Mouse (Mus musculus) E14TG2a.4 (cell line): ENCODE results near the gene Camkmt.

Experiments used
- H3K27me3 ChIP-seq: 2 replicates; pipeline ENCODE4 v1.6.1; 2014; ENCODE audit warnings: low read length, control low read depth; ENCODE audit not compliant: insufficient read depth
- H3K36me3 ChIP-seq: 2 replicates; pipeline ENCODE4 v1.6.1; 2014; ENCODE audit warnings: low read length, control low read depth; ENCODE audit not compliant: insufficient read depth
- H3K4me1 ChIP-seq: replicated peaks from 2 replicates; pipeline ENCODE4 v1.6.1; 2014; ENCODE audit warnings: low read depth, low read length, control low read depth
- H3K4me3 ChIP-seq: replicated peaks from 2 replicates; pipeline ENCODE4 v1.5.1; 2014; ENCODE audit warnings: mild to moderate bottlenecking, low read length
- H3K9me3 ChIP-seq: 2 replicates; pipeline ENCODE4 v1.6.1; 2014; ENCODE audit warnings: low read length, control low read depth
- CTCF ChIP-seq: conservative IDR thresholded peaks from 2 replicates; pipeline ENCODE4 v1.5.1; 2014; ENCODE audit warnings: low read length
- NANOG ChIP-seq: IDR thresholded peaks from 2 replicates; pipeline ENCODE4 v1.6.1; 2014; ENCODE audit warnings: borderline replicate concordance, low read length, mixed read lengths
- POU5F1 ChIP-seq: IDR thresholded peaks from 2 replicates; pipeline ENCODE4 v1.6.1; 2014; ENCODE audit warnings: low read length, borderline replicate concordance

Camkmt gene

DNA sequence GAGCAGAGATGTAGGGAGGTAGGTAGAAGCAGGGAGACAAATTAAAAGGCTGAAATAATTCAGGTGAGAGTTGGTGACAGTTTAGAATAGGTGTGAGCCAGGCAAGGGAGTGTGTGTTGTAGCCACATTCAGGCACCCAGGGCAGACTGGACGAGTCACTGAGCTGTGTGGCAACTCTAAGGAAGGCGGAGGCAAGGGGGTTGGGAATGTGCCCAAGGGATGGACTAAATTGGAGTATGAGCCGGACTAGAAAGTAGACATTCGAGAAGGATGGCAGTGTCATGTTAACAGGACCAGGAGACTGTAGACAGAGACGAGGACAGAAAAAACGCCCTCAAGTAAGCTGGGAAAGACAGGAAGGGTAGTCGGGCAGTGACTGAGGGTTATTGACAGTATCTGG is 338.5 kb downstream of the Camkmt start:
- Histone ChIP-seq H3K9me3 (no peaks in the 10 kb centered on the region), H3K36me3 (no peaks in the 10 kb centered on the region), H3K27me3 (no peaks in the 10 kb centered on the region), H3K4me1 (0 out of 2 replicates have a peak, but pooled peaks cover 3% of the 10 kb centered on the region), H3K4me3 (no peak overlapping the region)
- no peak for TF ChIP-seq POU5F1
- no peak for TF ChIP-seq CTCF
- TF ChIP-seq NANOG: no peak

DNA sequence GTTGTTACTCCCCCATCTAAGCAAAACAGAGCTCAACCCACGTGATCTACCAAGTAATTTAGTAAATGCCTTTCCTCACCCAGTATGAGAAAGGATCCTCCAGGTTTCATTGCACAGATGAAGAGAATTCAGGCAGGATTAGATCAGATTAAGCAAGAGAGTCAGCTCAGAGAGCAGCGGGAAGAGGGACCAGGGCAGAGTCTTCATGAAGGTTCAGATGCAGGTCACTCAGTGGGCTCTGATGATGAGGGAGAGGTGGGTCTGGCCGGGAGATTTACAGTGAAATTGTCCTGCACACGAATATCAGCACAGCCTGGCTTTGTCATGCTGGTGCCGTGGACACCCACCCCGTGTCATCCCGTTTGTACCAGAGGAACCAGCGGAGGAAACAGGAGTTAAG is 342.6 kb downstream of the Camkmt start:
- Histone ChIP-seq H3K4me3 (no peak overlapping the region), H3K4me1 (0 out of 2 replicates have a peak, but pooled peaks cover 6% of the 10 kb centered on the region), H3K9me3 (no peaks in the 10 kb centered on the region), H3K36me3 (no peaks in the 10 kb centered on the region), H3K27me3 (no peaks in the 10 kb centered on the region)
- TF ChIP-seq POU5F1 (no peak), CTCF (no peak), NANOG (no peak)

DNA sequence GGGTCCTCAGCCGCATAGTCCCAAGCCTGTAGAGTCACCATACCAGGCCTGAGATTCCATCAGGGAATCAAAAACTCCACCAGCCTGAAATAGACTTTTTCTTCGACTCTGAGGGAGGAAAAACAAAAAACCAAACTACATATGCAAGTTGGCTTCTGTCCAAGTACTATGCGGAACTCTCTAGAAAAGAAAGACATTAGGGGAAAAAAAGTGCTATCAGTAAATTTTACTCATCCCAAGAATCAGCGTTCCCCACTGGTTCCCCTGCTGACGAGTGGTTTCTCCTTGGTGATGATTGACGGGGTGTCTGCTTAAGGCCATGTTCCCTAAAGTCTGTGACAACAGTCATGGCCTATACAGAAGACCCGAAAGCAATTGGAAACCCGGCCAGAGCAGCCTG is 352.7 kb downstream of the Camkmt start:
- no peaks in the 10 kb centered on the region for H3K9me3 ChIP-seq
- H3K27me3 ChIP-seq: peaks cover 3% of the 10 kb centered on the region
- no peaks in the 10 kb centered on the region for H3K36me3 ChIP-seq
- H3K4me3 ChIP-seq: no peak overlapping the region
- TF ChIP-seq NANOG: no peak
- no peak for TF ChIP-seq CTCF
- no peak for TF ChIP-seq POU5F1
- 0 out of 2 replicates have a peak, but pooled peaks cover 5% of the 10 kb centered on the region for H3K4me1 ChIP-seq

DNA sequence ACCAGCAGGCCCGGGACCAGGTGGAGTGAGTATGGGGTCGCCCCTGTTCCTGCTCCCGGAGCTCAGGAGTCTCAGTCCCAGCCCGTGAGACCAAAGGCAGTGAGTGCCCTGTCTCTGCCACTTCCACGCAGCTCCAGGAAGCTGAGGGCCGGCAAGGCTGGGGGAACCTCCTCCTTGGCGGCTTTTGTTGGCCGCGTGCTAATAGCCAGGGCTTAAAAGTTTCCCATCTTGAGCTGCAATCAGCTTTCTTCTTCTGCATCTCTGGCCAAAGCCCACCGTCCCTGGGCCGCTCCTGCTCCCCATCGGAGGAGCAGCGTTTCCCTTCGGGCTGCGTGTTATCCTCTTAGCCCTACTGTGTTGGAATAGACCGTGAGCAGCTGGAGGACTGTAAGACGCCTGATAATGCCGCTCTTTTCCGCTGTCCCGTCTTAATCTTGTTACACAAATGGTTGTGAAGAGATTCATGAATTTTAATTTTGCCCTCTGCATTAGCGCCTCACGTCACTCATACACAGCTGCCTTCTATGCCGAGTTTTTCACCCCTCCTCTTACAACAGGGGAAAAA is 364.1 kb downstream of the Camkmt start:
- Histone ChIP-seq H3K4me1 (peaks cover 17% of the 10 kb centered on the region), H3K36me3 (no peaks in the 10 kb centered on the region), H3K27me3 (peaks cover 48% of the 10 kb centered on the region), H3K9me3 (no peaks in the 10 kb centered on the region), H3K4me3 (peak overlapping the region; percentile 60)
- TF ChIP-seq CTCF (no peak), POU5F1 (no peak), NANOG (no peak)

DNA sequence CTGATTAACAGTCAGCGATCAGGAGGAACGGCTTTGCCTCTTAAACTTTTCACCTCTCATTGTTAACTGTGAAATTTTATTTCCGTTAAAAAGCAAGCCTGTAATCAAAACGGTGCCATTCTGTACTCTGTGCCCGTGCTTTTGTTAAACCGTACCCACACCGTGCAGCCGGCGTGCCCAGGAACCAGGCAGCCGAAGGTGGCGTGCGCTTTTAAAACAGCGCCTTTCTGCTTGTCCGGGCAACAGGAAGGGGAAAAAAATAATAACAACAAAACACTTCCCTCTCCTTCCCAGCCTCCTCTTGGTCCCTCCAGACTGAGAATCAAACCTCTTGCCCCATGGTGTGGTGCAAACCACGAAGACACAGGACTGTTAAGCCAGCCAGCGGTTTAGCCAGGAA is 364.7 kb downstream of the Camkmt start:
- H3K4me3 ChIP-seq: no peak overlapping the region
- TF ChIP-seq NANOG: no peak
- no peak for TF ChIP-seq POU5F1
- no peak for TF ChIP-seq CTCF
- peaks cover 17% of the 10 kb centered on the region for H3K4me1 ChIP-seq
- H3K27me3 ChIP-seq: peaks cover 54% of the 10 kb centered on the region
- H3K9me3 ChIP-seq: no peaks in the 10 kb centered on the region
- H3K36me3 ChIP-seq: no peaks in the 10 kb centered on the region

DNA sequence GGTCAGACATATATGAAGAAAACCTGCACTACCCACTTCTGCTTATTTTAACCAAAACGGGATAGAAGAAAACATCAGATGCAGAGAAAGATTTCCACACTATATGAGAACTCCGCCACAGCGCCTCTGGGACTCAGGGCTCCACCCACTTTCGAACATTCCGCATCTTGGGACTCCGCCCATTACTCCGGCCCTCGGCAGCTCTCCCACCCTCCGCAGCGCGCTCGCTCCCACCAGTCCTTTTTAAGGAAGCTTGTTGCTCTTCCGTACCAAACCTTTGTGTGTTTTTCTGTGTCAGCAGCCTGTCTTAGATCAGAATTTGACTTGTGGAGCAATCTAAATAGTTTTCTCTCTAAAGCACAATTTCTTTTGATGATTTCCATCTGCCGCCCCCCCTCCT is 367.7 kb downstream of the Camkmt start:
- H3K9me3 ChIP-seq: no peaks in the 10 kb centered on the region
- peaks cover 57% of the 10 kb centered on the region for H3K27me3 ChIP-seq
- peaks cover 17% of the 10 kb centered on the region for H3K4me1 ChIP-seq
- H3K36me3 ChIP-seq: no peaks in the 10 kb centered on the region
- no peak for TF ChIP-seq CTCF
- no peak for TF ChIP-seq POU5F1
- TF ChIP-seq NANOG: no peak
- H3K4me3 ChIP-seq: no peak overlapping the region

DNA sequence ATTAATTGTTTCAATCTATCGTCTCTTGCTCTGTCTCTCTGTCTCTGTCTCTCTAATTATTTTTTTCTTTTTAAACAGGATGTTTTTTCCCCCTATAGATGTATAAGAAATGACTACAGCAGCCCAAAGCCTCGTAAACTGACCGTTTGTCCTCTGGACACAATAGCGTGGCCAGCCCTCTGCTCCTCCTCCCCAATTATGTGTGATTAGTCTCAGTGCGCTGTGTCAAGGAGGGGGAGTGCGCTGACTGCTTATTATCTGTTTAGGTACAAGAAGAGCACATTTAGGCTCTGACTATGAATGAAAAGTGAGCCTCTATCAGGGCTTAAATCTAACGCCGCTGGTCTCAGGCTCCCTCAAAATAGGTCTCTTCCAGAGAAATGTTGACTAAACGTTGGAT is 368.2 kb downstream of the Camkmt start:
- Histone ChIP-seq H3K27me3 (peaks cover 57% of the 10 kb centered on the region), H3K9me3 (no peaks in the 10 kb centered on the region), H3K4me3 (no peak overlapping the region), H3K36me3 (no peaks in the 10 kb centered on the region), H3K4me1 (peaks cover 17% of the 10 kb centered on the region)
- TF ChIP-seq CTCF: no peak
- TF ChIP-seq NANOG: no peak
- TF ChIP-seq POU5F1: no peak

DNA sequence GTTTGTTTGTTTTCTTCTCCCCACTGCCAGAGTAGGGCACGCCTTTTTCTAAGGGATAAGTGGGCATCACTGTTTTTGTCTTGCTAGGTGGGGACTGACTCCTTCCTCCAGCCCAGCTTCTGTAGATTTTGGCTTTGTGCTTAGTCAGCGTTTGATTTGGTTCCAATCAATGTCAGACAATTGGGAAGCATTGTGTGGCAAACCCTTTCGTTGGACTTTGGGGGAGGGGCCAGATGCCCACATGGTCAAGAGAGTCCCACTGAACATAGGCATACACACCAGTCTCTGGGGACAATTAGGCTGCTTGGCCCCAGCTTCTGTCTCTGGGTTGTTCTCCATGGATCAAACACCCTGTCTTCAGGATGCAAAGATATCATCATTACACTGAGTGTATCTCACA is 371.2 kb downstream of the Camkmt start:
- Histone ChIP-seq H3K36me3 (no peaks in the 10 kb centered on the region), H3K9me3 (no peaks in the 10 kb centered on the region), H3K4me3 (no peak overlapping the region), H3K4me1 (peaks cover 25% of the 10 kb centered on the region), H3K27me3 (peaks cover 58% of the 10 kb centered on the region)
- no peak for TF ChIP-seq CTCF
- no peak for TF ChIP-seq NANOG
- TF ChIP-seq POU5F1: no peak

DNA sequence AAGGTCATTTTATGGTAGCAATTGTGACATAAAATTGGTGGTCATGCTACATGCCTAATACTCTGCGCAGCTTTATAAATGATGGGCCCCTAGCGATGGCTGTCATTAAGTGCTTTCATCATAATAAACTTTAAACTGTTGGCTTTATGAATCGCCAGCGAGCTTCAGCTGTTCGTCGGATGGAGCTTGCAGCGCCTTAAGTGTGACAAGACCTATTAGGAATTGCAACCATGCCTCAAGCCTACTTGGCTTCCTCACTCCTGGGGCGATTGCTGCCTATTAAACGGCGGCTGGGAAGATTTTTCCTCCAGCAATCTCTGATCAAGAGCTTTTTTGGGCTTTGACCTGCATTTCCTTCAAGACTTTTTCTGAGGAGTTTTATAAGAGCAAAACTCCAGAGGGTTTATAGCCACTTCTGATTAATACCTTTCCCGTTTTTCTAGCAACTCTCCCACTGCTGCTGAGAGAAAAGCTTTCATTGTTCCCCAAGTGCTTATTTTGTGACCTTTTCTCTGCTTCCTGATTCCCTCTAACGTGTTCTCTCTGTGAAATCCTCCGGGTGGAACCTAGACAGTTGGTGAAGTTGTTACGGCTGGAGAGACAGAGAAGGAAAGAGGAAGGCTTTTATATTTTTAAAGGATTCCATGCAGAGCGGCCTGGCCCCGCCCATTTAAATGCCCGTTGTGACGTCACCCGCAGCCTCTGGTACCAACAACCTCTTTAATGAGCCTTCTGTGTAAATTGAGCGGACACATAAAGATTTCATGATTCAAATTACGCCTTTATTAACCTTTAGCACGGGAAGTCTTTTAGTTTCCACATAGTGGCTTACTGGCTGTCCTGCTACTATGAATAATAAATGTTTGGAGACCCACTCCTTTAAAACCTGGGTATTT is 373.4 kb downstream of the Camkmt start:
- Histone ChIP-seq H3K36me3 (no peaks in the 10 kb centered on the region), H3K27me3 (peaks cover 69% of the 10 kb centered on the region), H3K9me3 (no peaks in the 10 kb centered on the region), H3K4me1 (peaks cover 18% of the 10 kb centered on the region), H3K4me3 (no peak overlapping the region)
- no peak for TF ChIP-seq POU5F1
- no peak for TF ChIP-seq CTCF
- TF ChIP-seq NANOG: no peak
